Mouse (Mus musculus): ENCODE measurements around the gene Scube3. TPM values are rescaled to one million over a fixed set of nuclear protein-coding genes. Genes with fewer than 3 reads are reported as not detected.

Scube3 gene
- polyA plus RNA-seq, 1 experiment from 2014 or later: 7.3 TPM

- Histone ChIP-seq H3K27ac (no peak overlapping the region), H3K4me2 (replicated peaks) (no peak overlapping the region), H3K4me1 (no peaks in the 10 kb centered on the region), H3K27me3 (replicated peaks) (no peaks in the 10 kb centered on the region), H3K9me3 (no peaks in the 10 kb centered on the region), H3K36me3 (peaks cover 42% of the 10 kb centered on the region), H3K4me3 (no peak overlapping the region), H3K9ac (no peak overlapping the region)
- no peak for ATAC-seq (ENCODE audit: low FRiP score, low read depth)
- WGBS: 91% methylated on average over 5 of the region's 5 CpGs
These were observed 46.4 kb downstream of the Scube3 start for GRCm38 (mm10) chr17:28188313-28188712.

DNA sequence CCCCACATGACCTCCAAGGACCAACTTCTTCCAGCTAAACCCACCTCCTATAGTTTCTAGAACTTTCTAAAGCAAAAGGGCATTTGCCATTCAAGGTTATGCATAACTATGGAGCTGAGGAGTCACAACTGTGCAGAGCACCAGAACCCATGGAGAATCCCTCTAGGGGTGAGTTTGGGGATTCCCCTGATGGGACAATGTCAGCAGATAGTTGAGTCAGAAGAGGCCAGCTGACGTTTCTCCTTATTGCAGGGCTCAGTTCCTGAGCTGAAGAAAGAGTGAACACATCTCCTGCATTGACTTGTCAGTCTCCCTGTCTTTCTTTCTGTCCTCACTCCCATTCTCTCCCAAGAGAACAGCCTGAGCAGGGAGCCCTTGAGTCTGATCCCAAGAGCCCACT is 50.8 kb downstream of the Scube3 start:
- Histone ChIP-seq H3K27ac (no peak overlapping the region), H3K4me1 (no peaks in the 10 kb centered on the region), H3K4me3 (no peak overlapping the region), H3K36me3 (peaks cover 71% of the 10 kb centered on the region), H3K9ac (no peak overlapping the region), H3K9me3 (no peaks in the 10 kb centered on the region), H3K4me2 (replicated peaks) (no peak overlapping the region), H3K27me3 (replicated peaks) (no peaks in the 10 kb centered on the region)
- no peak for ATAC-seq (ENCODE audit: low FRiP score, low read depth)
- WGBS: 89% methylated on average over 1 of the region's 1 CpGs

GRCm38 (mm10) chr17:28193559-28193958 is 51.6 kb downstream of the Scube3 start:
- ATAC-seq (ENCODE audit: low FRiP score, low read depth): no peak
- no peak overlapping the region for H3K4me3 ChIP-seq
- 82% methylated on average over 3 of the region's 3 CpGs for WGBS

DNA sequence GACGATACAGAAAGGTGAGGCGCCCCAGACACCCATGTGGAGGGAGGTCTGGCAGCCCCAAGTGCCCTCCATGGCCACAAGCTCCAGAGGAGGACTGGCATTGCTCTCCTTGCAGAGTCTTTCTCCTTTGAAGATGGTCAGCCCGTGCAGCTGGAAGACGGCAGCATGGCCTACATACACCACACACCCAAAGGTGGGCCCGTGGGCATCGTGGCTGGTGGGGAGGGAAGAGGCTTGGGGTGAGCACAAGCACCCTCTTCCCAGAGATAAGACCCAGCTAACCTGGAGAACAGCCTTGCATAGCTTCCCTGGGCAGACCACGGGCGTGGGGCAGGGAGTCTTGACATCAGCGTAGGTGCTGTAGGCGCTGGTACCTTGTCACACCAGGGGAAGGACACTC is 53.1 kb downstream of the Scube3 start:
- H3K4me3 ChIP-seq: no peak overlapping the region
- no peak overlapping the region for H3K27ac ChIP-seq
- WGBS: 94% methylated on average over 10 of the region's 10 CpGs
- no peak for ATAC-seq (ENCODE audit: low FRiP score, low read depth)
- H3K9me3 ChIP-seq: no peaks in the 10 kb centered on the region
- H3K4me2 ChIP-seq (replicated peaks): no peak overlapping the region
- no peaks in the 10 kb centered on the region for H3K27me3 ChIP-seq (replicated peaks)
- peaks cover 80% of the 10 kb centered on the region for H3K36me3 ChIP-seq
- H3K9ac ChIP-seq: no peak overlapping the region
- no peaks in the 10 kb centered on the region for H3K4me1 ChIP-seq

More at GRCm38 (mm10) chr17:28193559-28193958, 51.6 kb downstream of the Scube3 start:
- no peak overlapping the region for H3K27ac ChIP-seq
- peaks cover 79% of the 10 kb centered on the region for H3K36me3 ChIP-seq
- H3K27me3 ChIP-seq (replicated peaks): no peaks in the 10 kb centered on the region
- H3K4me2 ChIP-seq (replicated peaks): no peak overlapping the region
- no peaks in the 10 kb centered on the region for H3K4me1 ChIP-seq
- H3K9me3 ChIP-seq: no peaks in the 10 kb centered on the region
- no peak overlapping the region for H3K9ac ChIP-seq

- H3K9me3 ChIP-seq: no peaks in the 10 kb centered on the region
- H3K9ac ChIP-seq: no peak overlapping the region
- no peak overlapping the region for H3K27ac ChIP-seq
- H3K36me3 ChIP-seq: peaks cover 81% of the 10 kb centered on the region
- H3K27me3 ChIP-seq (replicated peaks): no peaks in the 10 kb centered on the region
- 74% methylated on average over 18 of the region's 18 CpGs for WGBS
- no peak for ATAC-seq (ENCODE audit: low FRiP score, low read depth)
- no peaks in the 10 kb centered on the region for H3K4me1 ChIP-seq
- no peak overlapping the region for H3K4me2 ChIP-seq (replicated peaks)
- H3K4me3 ChIP-seq: no peak overlapping the region
These were observed 55.7 kb downstream of the Scube3 start for GRCm38 (mm10) chr17:28197646-28198045.

- no peaks in the 10 kb centered on the region for H3K9me3 ChIP-seq
- no peak overlapping the region for H3K27ac ChIP-seq
- peaks cover 60% of the 10 kb centered on the region for H3K36me3 ChIP-seq
- no peak overlapping the region for H3K4me2 ChIP-seq (replicated peaks)
- H3K4me3 ChIP-seq: no peak overlapping the region
- H3K4me1 ChIP-seq: no peaks in the 10 kb centered on the region
- 84% methylated on average over 14 of the region's 14 CpGs for WGBS
- no peak overlapping the region for H3K9ac ChIP-seq
- H3K27me3 ChIP-seq (replicated peaks): no peaks in the 10 kb centered on the region
- ATAC-seq (ENCODE audit: low FRiP score, low read depth): no peak
These were observed 60.0 kb downstream of the Scube3 start for GRCm38 (mm10) chr17:28201982-28202381.

DNA sequence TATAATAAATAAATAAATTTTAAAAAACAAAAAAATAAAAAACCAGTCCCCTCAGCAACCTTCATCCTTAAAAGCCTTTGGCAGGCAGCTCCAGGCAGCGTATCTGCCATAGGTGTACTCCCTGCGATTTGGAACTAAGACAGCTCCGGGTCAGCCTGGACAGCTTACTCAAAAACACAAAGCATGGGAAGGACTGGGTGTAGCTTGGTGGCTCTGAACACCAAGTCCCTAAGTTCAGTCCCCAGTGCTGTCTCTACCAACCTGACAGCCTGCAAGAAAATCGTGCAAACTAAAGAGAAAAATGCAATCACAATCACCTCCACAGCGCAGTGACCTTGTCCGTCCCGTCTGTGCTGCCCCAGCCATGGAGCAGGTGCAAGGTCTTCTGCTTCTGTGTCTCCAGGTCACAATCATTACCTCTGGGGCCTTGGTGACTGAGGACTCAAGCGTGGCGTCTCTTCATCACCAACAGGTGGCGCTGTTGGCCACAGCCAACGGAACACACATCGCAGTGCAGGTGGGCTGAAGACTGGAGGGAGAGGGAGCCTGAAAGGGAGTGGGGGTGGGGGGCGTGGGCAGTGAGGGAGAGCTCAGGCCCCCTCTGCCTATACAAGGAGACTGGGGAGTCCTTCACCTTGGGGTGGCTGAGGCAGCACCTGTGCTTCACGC is 62.2 kb downstream of the Scube3 start:
- H3K4me2 ChIP-seq (replicated peaks): no peak overlapping the region
- H3K36me3 ChIP-seq: peaks cover 41% of the 10 kb centered on the region

DNA sequence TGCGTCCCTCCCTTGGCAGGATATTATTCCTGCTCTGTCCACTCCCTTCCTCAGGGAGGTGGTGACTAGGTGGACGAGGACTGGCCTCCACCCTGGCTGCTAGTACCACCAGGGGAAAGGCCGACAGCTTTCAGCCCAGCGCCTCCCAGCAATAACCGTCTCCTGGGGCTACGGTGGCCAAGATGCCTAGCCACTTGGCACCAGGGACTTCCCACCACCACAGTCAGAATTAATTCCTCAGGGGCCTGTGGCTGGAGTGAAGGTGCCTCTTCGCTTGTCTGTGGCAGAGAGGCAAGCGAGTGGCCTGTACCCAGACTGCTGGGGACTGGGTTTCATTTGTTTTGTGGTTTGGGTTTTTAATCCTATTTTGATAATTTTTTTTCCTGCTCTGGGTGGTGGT is 63.5 kb downstream of the Scube3 start:
- Histone ChIP-seq H3K9ac (no peak overlapping the region), H3K36me3 (peaks cover 36% of the 10 kb centered on the region), H3K27ac (no peak overlapping the region), H3K4me1 (peaks cover 6% of the 10 kb centered on the region; the same call in 1 of the 2 replicates), H3K4me3 (no peak overlapping the region), H3K9me3 (no peaks in the 10 kb centered on the region), H3K4me2 (replicated peaks) (no peak overlapping the region), H3K27me3 (replicated peaks) (no peaks in the 10 kb centered on the region; the same call in 1 of the 2 replicates)
- 88% methylated on average over 8 of the region's 8 CpGs for WGBS
- no peak for ATAC-seq (ENCODE audit: low FRiP score, low read depth)

More for the DNA sequence above, 62.2 kb downstream of the Scube3 start:
- Histone ChIP-seq H3K27ac (no peak overlapping the region), H3K4me1 (peaks cover 6% of the 10 kb centered on the region; the same call in 1 of the 2 replicates), H3K4me3 (no peak overlapping the region), H3K9ac (no peak overlapping the region), H3K27me3 (replicated peaks) (no peaks in the 10 kb centered on the region; the same call in 1 of the 2 replicates), H3K9me3 (no peaks in the 10 kb centered on the region)
- no peak for ATAC-seq (ENCODE audit: low FRiP score, low read depth)
- 41% methylated on average over 14 of the region's 14 CpGs for WGBS

- Histone ChIP-seq H3K4me1 (peaks cover 6% of the 10 kb centered on the region; the same call in 1 of the 2 replicates), H3K27me3 (replicated peaks) (no peaks in the 10 kb centered on the region; the same call in 1 of the 2 replicates), H3K9ac (no peak overlapping the region), H3K27ac (no peak overlapping the region), H3K4me2 (replicated peaks) (no peak overlapping the region), H3K9me3 (no peaks in the 10 kb centered on the region), H3K36me3 (peaks cover 19% of the 10 kb centered on the region), H3K4me3 (no peak overlapping the region)
- no peak for ATAC-seq (ENCODE audit: low FRiP score, low read depth)
- WGBS: 69% methylated on average over 8 of the region's 8 CpGs
These were observed 65.2 kb downstream of the Scube3 start for GRCm38 (mm10) chr17:28207092-28207491.

DNA sequence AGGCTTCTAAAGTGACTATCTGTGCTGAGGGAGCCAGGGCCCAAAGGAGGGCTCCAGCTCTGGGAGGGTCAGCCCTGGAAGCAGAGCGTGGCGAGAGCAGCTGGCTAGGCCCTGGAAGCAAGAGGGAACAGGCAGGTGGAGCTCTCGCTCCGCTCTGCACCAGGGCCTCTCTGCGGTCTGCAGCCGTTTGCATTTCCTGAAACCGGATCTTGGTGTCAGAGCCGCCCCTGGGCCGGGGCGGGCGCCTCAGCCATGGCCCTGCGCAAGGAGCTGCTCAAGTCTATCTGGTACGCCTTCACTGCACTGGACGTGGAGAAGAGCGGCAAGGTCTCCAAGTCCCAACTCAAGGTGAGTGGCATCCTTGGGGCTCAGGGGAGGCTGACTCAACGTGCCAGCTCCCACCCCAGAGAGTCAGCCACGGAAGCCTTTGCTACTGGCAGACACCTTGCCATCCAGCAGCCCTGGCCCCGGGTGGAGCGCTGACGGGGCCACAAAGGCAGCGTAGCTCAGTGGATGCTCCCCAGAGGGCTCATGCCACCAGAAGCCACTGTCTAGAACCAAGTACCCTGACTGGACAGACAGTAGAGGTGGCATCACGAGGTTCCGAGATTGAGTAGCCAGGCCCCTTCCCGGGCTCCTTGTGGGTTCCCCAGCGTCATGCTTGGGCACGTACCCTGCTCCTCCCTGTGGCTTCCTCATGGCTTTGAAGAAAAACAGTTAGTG is 65.8 kb downstream of the Scube3 start, which contains the start of gene Def6:
Gene Def6, plus strand, starts transcription at position 188 of the 723 bp plus-strand sequence.
- H3K4me1 ChIP-seq: peaks cover 6% of the 10 kb centered on the region; the same call in 1 of the 2 replicates
- H3K36me3 ChIP-seq: peaks cover 15% of the 10 kb centered on the region
- no peaks in the 10 kb centered on the region; the same call in 1 of the 2 replicates for H3K27me3 ChIP-seq (replicated peaks)
- H3K4me2 ChIP-seq (replicated peaks): peak within 1 kb of the TSS; percentile 49
- H3K9ac ChIP-seq: 0 out of 2 replicates have a peak within 1 kb of the TSS, but pooled peaks have one; percentile 29
- H3K9me3 ChIP-seq: no peaks in the 10 kb centered on the region
- no peak within 1 kb of the TSS for H3K27ac ChIP-seq
- no peak for ATAC-seq (ENCODE audit: low FRiP score, low read depth)
- WGBS: 26% methylated on average over 26 of the region's 26 CpGs
- peak within 1 kb of the TSS; percentile 11; the same call in 1 of the 2 replicates for H3K4me3 ChIP-seq

DNA sequence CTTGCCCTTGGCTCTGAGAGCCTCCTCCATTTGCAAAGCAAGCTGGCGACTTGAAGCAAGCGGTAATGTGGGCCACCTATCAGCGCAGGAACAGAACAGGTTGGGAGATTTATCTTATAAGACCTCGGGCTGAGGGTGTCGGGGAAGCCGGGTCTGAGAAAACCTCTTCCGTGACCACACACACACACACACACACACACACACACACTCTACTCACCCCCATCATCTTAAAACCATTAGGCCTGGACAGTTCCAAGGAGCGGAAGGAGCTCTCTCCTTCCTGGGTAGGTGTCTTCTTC is 66.3 kb downstream of the Scube3 start:
- Histone ChIP-seq H3K9ac (no peak overlapping the region), H3K4me3 (no peak overlapping the region), H3K27ac (no peak overlapping the region), H3K36me3 (peaks cover 10% of the 10 kb centered on the region), H3K9me3 (no peaks in the 10 kb centered on the region), H3K4me1 (peaks cover 6% of the 10 kb centered on the region; the same call in 1 of the 2 replicates), H3K4me2 (replicated peaks) (peak overlapping the region; percentile 49), H3K27me3 (replicated peaks) (no peaks in the 10 kb centered on the region; the same call in 1 of the 2 replicates)
- ATAC-seq (ENCODE audit: low FRiP score, low read depth): no peak
- WGBS: 81% methylated on average over 8 of the region's 8 CpGs

DNA sequence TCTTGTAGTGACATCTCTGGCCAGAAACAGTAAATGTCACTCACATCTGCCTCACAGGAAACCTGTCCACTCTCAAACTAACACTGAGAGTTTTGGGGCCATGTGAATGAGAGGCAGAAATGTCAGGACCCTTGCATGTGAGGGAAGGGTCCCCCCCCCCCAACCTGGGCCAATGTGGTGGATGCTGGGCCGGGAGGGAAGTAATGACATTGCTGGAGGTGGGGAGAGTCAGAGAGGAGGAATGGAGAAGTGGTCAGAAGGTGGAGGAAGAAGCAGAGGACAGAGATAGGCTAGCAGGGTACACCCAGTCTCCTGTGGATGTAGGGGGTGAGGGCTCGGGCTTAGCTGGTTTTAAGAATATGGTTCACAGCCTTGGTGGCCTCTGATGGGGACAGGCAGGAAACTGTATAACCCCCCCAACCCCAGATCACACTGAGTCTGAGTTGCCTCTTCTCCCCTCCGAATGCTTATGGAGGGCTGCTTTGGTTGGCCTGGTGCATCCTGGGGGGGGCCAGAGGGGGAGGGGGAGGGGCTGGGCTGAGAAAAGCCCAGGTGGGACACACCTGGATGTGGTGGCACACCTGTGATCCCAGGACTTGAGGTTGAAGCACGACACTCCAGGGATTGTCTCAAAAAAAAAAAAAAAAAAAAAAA is 67.6 kb downstream of the Scube3 start:
- Histone ChIP-seq H3K27ac (no peak overlapping the region), H3K4me3 (no peak overlapping the region), H3K9ac (no peak overlapping the region), H3K4me1 (peaks cover 6% of the 10 kb centered on the region; the same call in 1 of the 2 replicates), H3K9me3 (no peaks in the 10 kb centered on the region), H3K4me2 (replicated peaks) (no peak overlapping the region), H3K36me3 (0 out of 2 replicates have a peak, but pooled peaks cover 9% of the 10 kb centered on the region), H3K27me3 (replicated peaks) (no peaks in the 10 kb centered on the region; the same call in 1 of the 2 replicates)
- no peak for ATAC-seq (ENCODE audit: low FRiP score, low read depth)
- WGBS: 75% methylated on average over 4 of the region's 4 CpGs
